Mouse (Mus musculus): ENCODE measurements around the gene Asb4.
"Not testable (repeated sequence)": the region's sequence is repeated elsewhere in the genome, so short reads cannot be mapped to it uniquely, and the experiment has no call there.

- not testable (repeated sequence) for TF ChIP-seq CTCF (IDR thresholded peaks at IDR 0.05; ENCODE audit: control insufficient read depth, insufficient read depth, insufficient read length); MAX (IDR thresholded peaks at IDR 0.05); USF1 (IDR thresholded peaks at IDR 0.05; ENCODE audit: low read depth)
These were observed 43.9 kb upstream of the Asb4 start for GRCm38 (mm10) chr6:5339283-5339682.
